ENCODE assay signal across 8 mouse cellular contexts in genomic region chr14:25371661-25372060, GRCm38 (mm10).
DNase-seq lines count a peak whose midpoint lies in the region; ATAC-seq and TF ChIP-seq lines count a peak whose summit lies in the region.

No protein-coding gene starts in this region.

- no peak overlapping the region for H3K27ac ChIP-seq in intestine, embryonic 16.5 days (ENCODE audit: low read length)
- peak overlapping the region; percentile 82 for H3K27ac ChIP-seq in limb, embryonic 10.5 days
- H3K27ac ChIP-seq in liver, postnatal 0 days (ENCODE audit: low read depth) = no peak overlapping the region

- no peak for TF ChIP-seq EP300 in liver, postnatal 0 days (IDR thresholded peaks at IDR 0.05; ENCODE audit: low read depth)

- no peak overlapping the region for H3K4me2 ChIP-seq in intestine, embryonic 16.5 days (ENCODE audit: low read depth, low read length)
- H3K4me2 ChIP-seq in liver, postnatal 0 days (ENCODE audit: low read depth, low read length) = no peak overlapping the region

- H3K9me3 ChIP-seq in intestine, embryonic 16.5 days (ENCODE audit: control insufficient read depth, low read length) = no peaks in the 10 kb centered on the region
- no peaks in the 10 kb centered on the region for H3K9me3 ChIP-seq in limb, embryonic 10.5 days (replicated peaks)
- H3K9me3 ChIP-seq in liver, postnatal 0 days (ENCODE audit: low read length) = no peaks in the 10 kb centered on the region

- H3K4me3 ChIP-seq in intestine, embryonic 16.5 days (ENCODE audit: low read length) = no peak overlapping the region
- no peak overlapping the region for H3K4me3 ChIP-seq in limb, embryonic 10.5 days
- H3K4me3 ChIP-seq in liver, postnatal 0 days (ENCODE audit: low read depth, low read length) = no peak overlapping the region

- 57% methylated on average over 4 of the region's 4 CpGs for WGBS in intestine, embryonic 16.5 days
- WGBS in limb, embryonic 10.5 days = 69% methylated on average over 4 of the region's 4 CpGs
- WGBS in liver, postnatal 0 days (ENCODE audit: insufficient replicate concordance) = 64% methylated on average over 4 of the region's 4 CpGs

- H3K9ac ChIP-seq in intestine, embryonic 16.5 days (ENCODE audit: low read depth, low read length) = 0 out of 2 replicates have a peak overlapping the region, but pooled peaks have one; percentile 8
- H3K9ac ChIP-seq in liver, postnatal 0 days (replicated peaks) = no peak overlapping the region

- H3K4me1 ChIP-seq in intestine, embryonic 16.5 days (ENCODE audit: control insufficient read depth, insufficient read depth, low read length) = no peaks in the 10 kb centered on the region
- peaks cover 30% of the 10 kb centered on the region for H3K4me1 ChIP-seq in limb, embryonic 10.5 days
- H3K4me1 ChIP-seq in liver, postnatal 0 days (ENCODE audit: insufficient read depth) = no peaks in the 10 kb centered on the region

- DNase-seq in layer of hippocampus, adult 18-20 months (ENCODE audit: low spot score in 2 of 2) = peak; percentile 30 to 48
- no peak for DNase-seq in layer of hippocampus, adult 9-10 months (ENCODE audit: low spot score)
- peak; percentile 76 to 87 for DNase-seq in cerebellum, postnatal 14 days
- peak; percentile 73 for DNase-seq in gastrocnemius, postnatal 14 days
- peak; percentile 41 for DNase-seq in limb, embryonic 10.5 days (ENCODE audit: low spot score)
- peak; percentile 38 for DNase-seq in right cerebral cortex, postnatal 4 days
- no peak for DNase-seq in liver, postnatal 0 days

- no peaks in the 10 kb centered on the region for H3K36me3 ChIP-seq in intestine, embryonic 16.5 days (ENCODE audit: control insufficient read depth, insufficient read depth, low read length)
- peaks cover 2% of the 10 kb centered on the region; the same call in 1 of the 2 replicates for H3K36me3 ChIP-seq in limb, embryonic 10.5 days
- H3K36me3 ChIP-seq in liver, postnatal 0 days (replicated peaks; ENCODE audit: insufficient read depth, low read length) = no peaks in the 10 kb centered on the region

- TF ChIP-seq CTCF in liver, postnatal 0 days (IDR thresholded peaks at IDR 0.05; ENCODE audit: low read depth) = no peak

- no peaks in the 10 kb centered on the region for H3K27me3 ChIP-seq in intestine, embryonic 16.5 days (replicated peaks; ENCODE audit: control insufficient read depth, insufficient read depth, low read length)
- no peaks in the 10 kb centered on the region for H3K27me3 ChIP-seq in limb, embryonic 10.5 days (ENCODE audit: low read depth, poor library complexity, severe bottlenecking)
- H3K27me3 ChIP-seq in liver, postnatal 0 days (ENCODE audit: insufficient read depth, low read length) = no peaks in the 10 kb centered on the region

- intact Hi-C loops in gastrocnemius, postnatal 14 days (cut with DNase I; ENCODE audit: low total_unique reads) = no loop called here

- peak; percentile 53; the same call in 1 of the 2 replicates for ATAC-seq in intestine, embryonic 16.5 days
- ATAC-seq in liver, postnatal 0 days = no peak

Comparison
In these comparisons a context has a peak if more than half of its experiments do, and no peak if none do; other contexts are left out.
1. DNase-seq: peak in layer of hippocampus, adult 18-20 months (2 of 2), cerebellum, postnatal 14 days (2 of 2), gastrocnemius, postnatal 14 days (single experiment), limb, embryonic 10.5 days (single experiment) and right cerebral cortex, postnatal 4 days (single experiment); none in layer of hippocampus, adult 9-10 months (single experiment) and liver, postnatal 0 days (single experiment).